Mouse (Mus musculus) intestine, embryonic 15.5 days (tissue): ENCODE data around the gene Kif1a. TPM values are rescaled to one million over a fixed set of nuclear protein-coding genes. Genes with fewer than 3 reads are reported as not detected.
A peak's percentile ranks its signal among the peaks of the same experiment; 100 is the strongest.

Experiments used
- ATAC-seq: fragments of 200-750 bp; cut with Nextera tagmentation; 2 replicates; pipeline ENCODE4 v1.8.0; 2017; ENCODE audit warnings: moderate TSS enrichment, moderate library complexity
- H3K27ac ChIP-seq: fragments of 300-500 bp; sonication (generic); 2 replicates; pipeline ENCODE4 v1.5.1; 2015; ENCODE audit warnings: mild to moderate bottlenecking, inconsistent platforms
- H3K27me3 ChIP-seq: fragments of 300-500 bp; sonication (generic); replicated peaks from 2 replicates; pipeline ENCODE4 v1.6.1; 2015; ENCODE audit warnings: inconsistent platforms
- H3K36me3 ChIP-seq: fragments of 300-500 bp; sonication (generic); 2 replicates; pipeline ENCODE4 v1.6.1; 2015; ENCODE audit warnings: inconsistent platforms
- H3K4me1 ChIP-seq: fragments of 300-500 bp; sonication (generic); replicated peaks from 2 replicates; pipeline ENCODE4 v1.6.1; 2015; ENCODE audit warnings: inconsistent platforms
- H3K4me2 ChIP-seq: fragments of 300-500 bp; sonication (generic); replicated peaks from 2 replicates; pipeline ENCODE4 v1.6.1; 2015; ENCODE audit warnings: mild to moderate bottlenecking, inconsistent platforms
- H3K4me3 ChIP-seq: fragments of 300-500 bp; sonication (generic); replicated peaks from 2 replicates; pipeline ENCODE4 v1.5.1; 2015; ENCODE audit warnings: inconsistent platforms
- H3K9ac ChIP-seq: fragments of 300-500 bp; sonication (generic); 2 replicates; pipeline ENCODE4 v1.6.1; 2015; ENCODE audit warnings: inconsistent platforms
- H3K9me3 ChIP-seq: fragments of 300-500 bp; sonication (generic); 2 replicates; pipeline ENCODE4 v1.6.1; 2016; ENCODE audit warnings: inconsistent platforms
- WGBS: fragments of 180-500 bp; shearing (Covaris S2); methylation state at CpG from one replicate; pipeline ENCODE4 v1.1.7; 2015; 5-methylcytosine and 5-hydroxymethylcytosine counted together
- polyA plus RNA-seq: library from polyadenylated mRNA; unstranded; fragments of >200 nt; fragmentation: Nextera tagmentation; extraction: Ambion mirVana; gene quantifications from 2 replicates; pipeline ENCODE4 v1.2.1, GENCODE M21; 2015

The Kif1a gene
- polyA plus RNA-seq, 1 experiment from 2014 or later, result 18.3 TPM

DNA sequence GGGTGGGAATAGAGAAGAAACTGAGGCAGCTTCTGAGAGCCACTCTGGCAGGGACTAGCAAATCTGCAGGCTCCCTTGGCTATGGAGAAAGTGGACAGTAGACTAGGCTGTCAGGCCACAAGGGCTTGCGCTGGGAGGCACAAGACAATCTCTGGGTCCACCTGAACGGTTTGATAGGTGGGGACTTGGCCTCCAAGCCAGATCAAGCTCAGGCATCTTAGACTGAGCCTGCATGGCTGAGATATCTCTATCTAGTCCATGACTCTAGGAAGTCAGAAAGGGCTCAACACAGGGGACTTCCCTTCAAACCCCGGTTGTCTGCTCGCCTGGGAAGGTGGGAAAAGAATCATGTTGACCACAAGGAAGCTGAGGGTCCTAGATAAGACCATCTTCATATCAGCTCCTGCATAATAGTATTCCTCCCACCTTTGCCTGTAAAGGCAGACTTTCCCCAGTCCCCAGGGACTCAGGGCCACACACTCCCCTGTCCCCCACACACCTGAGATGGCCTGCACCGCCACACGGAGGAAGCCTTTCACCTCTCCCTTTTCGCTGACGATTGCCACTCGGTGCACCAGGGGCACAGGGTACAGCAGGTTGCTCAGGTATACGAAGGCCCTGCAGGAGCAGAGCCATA is 55.5 kb downstream of the Kif1a start:
- 82% methylated on average over 10 of the region's 10 CpGs for WGBS
- no peaks in the 10 kb centered on the region for H3K36me3 ChIP-seq
- H3K4me1 ChIP-seq, result no peaks in the 10 kb centered on the region
- H3K4me2 ChIP-seq, result no peak overlapping the region
- no peaks in the 10 kb centered on the region for H3K27me3 ChIP-seq
- ATAC-seq, result no peak
- H3K27ac ChIP-seq, result no peak overlapping the region
- no peak overlapping the region for H3K4me3 ChIP-seq
- H3K9me3 ChIP-seq, result no peaks in the 10 kb centered on the region
- no peak overlapping the region for H3K9ac ChIP-seq

DNA sequence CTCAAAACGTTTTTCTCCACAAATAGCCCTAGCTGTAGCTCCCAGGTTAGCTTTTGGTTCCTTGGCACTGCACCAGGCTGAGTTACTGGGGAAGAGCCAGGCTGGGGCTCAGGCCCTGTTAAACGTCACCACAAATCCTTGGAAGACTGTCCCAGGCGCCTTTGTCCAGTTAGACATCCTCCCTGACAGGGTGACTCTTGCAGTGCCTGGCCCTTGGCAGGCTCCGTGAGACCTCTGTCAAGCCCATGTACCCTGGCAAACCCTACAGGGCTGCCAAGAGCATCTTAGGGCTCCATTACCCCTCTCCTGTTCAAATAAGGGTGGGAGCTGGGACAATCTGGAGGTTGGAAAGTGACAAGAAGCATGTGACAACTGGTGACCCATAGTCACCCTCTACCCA is 65.8 kb downstream of the Kif1a start:
- no peak for ATAC-seq
- Histone ChIP-seq H3K9ac (no peak overlapping the region), H3K4me3 (no peak overlapping the region), H3K4me2 (no peak overlapping the region), H3K36me3 (no peaks in the 10 kb centered on the region), H3K9me3 (no peaks in the 10 kb centered on the region), H3K4me1 (no peaks in the 10 kb centered on the region), H3K27me3 (no peaks in the 10 kb centered on the region), H3K27ac (no peak overlapping the region)
- 74% methylated on average over 4 of the region's 4 CpGs for WGBS

DNA sequence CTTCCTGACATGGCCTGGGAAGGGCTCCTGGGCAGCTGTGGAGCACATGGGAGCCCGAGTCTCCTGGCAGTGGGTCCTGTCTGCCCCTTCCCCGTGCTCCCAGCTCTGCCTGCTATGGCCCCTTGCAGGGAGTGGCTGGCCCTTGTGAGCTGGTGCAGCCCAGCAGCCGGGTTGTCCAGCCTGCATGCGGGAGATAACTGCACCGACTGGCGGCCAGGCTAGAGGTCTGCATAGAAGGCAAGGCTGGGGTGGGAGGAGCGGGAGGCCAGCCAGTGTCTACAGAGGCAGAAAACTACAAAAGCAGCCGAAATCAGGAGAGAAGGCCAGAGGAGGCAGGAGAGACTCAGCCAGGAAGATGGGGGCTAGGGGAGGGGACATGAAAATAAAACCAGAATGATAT is 67.8 kb downstream of the Kif1a start:
- Histone ChIP-seq H3K36me3 (no peaks in the 10 kb centered on the region), H3K27me3 (no peaks in the 10 kb centered on the region), H3K9me3 (no peaks in the 10 kb centered on the region; the same call in 1 of the 2 replicates), H3K4me1 (no peaks in the 10 kb centered on the region), H3K4me2 (no peak overlapping the region), H3K9ac (no peak overlapping the region), H3K27ac (no peak overlapping the region), H3K4me3 (no peak overlapping the region)
- ATAC-seq, result no peak
- 50% methylated on average over 8 of the region's 8 CpGs for WGBS

DNA sequence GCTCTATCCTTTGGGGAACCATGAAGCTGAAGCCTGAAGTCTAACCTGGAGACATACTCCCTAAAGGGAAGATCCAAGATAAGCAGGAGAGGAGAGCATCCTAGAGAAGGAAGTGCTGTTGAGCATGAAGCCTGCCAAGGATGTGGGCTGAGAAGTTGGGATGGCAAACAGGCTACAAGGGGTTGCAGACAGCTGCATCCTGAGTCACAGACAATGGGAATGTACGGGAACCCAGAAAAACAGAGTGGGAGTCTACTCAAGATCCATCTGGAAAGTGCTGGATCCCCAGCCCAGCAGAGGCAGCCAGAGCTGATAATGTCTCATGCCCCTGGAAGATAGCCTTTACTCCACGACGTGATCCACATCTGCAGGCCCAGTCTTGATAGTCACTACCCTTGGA is 70.6 kb downstream of the Kif1a start:
- no peak overlapping the region for H3K9ac ChIP-seq
- ATAC-seq, result no peak
- no peak overlapping the region for H3K27ac ChIP-seq
- WGBS, result 82% methylated on average over 3 of the region's 3 CpGs
- no peaks in the 10 kb centered on the region for H3K27me3 ChIP-seq
- H3K4me1 ChIP-seq, result no peaks in the 10 kb centered on the region
- H3K4me3 ChIP-seq, result no peak overlapping the region
- no peaks in the 10 kb centered on the region for H3K36me3 ChIP-seq
- H3K9me3 ChIP-seq, result no peaks in the 10 kb centered on the region; the same call in 1 of the 2 replicates
- H3K4me2 ChIP-seq, result no peak overlapping the region

DNA sequence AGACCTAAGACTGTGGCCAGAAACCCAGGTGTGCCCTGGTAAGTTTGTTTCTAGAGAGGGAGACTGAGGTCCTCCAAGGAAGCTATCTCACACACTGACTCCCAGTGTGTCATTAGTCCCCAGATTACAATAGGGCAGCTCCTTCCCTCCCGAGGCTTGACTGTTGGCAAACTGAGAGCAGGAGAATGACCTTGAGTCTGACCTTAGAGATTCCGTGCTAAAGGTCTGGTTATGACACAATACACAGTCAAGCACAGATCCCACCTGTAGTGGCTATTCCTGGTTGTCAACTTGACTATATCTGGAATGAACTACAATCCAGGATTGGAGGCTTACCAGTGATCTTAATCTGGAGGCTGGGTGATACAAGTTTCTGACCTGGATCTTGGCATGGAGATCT is 71.7 kb downstream of the Kif1a start:
- Histone ChIP-seq H3K27me3 (no peaks in the 10 kb centered on the region), H3K4me2 (no peak overlapping the region), H3K4me1 (no peaks in the 10 kb centered on the region), H3K27ac (no peak overlapping the region), H3K9me3 (no peaks in the 10 kb centered on the region; the same call in 1 of the 2 replicates), H3K9ac (no peak overlapping the region), H3K4me3 (no peak overlapping the region), H3K36me3 (no peaks in the 10 kb centered on the region)
- WGBS, result 62% methylated on average over 2 of the region's 2 CpGs
- ATAC-seq, result no peak

DNA sequence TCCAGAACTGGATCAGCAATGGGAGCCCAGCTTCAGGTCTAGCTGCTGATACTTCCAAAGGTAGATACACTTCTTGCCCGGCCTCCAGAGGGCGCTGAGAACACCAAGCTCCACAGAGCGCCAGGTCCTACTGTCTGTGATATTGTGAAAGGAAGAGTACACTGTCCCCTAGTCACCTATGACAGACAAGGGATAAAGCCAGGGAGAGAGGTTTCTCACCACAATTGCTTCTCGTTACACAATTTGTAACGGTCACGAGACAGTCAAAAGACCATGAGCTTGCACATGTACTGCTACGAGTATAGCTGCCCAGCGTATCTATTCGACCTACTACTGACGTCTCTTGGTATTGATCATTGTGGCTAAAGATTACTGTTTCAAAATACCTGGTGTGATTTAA is 72.4 kb downstream of the Kif1a start:
- Histone ChIP-seq H3K27ac (no peak overlapping the region), H3K27me3 (no peaks in the 10 kb centered on the region), H3K4me3 (no peak overlapping the region), H3K9ac (no peak overlapping the region), H3K4me2 (no peak overlapping the region), H3K36me3 (no peaks in the 10 kb centered on the region), H3K4me1 (no peaks in the 10 kb centered on the region), H3K9me3 (no peaks in the 10 kb centered on the region; the same call in 1 of the 2 replicates)
- 94% methylated on average over 10 of the region's 10 CpGs for WGBS
- no peak for ATAC-seq

DNA sequence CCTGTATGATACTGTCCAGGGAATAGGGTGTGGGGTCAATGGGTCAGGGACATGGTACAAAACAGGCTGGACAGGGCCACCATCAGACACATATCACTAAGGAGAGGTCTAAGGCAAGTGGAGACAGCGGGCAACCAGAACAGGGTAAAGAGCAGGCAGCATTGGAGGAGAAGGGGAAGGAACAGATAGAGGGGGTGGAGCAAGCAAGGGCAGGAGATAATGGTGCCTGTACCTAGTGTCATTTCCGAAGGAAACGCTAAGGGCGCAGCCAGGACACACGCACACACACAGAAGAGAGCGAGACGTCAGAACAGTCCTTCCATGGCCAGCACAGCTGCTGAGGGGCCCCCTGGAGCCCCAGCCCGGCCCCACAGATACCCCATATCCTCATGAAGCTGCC is 75.2 kb downstream of the Kif1a start:
- no peak overlapping the region for H3K4me3 ChIP-seq
- ATAC-seq, result no peak
- H3K27me3 ChIP-seq, result no peaks in the 10 kb centered on the region
- no peak overlapping the region for H3K4me2 ChIP-seq
- H3K27ac ChIP-seq, result no peak overlapping the region
- H3K9me3 ChIP-seq, result no peaks in the 10 kb centered on the region; the same call in 1 of the 2 replicates
- 82% methylated on average over 8 of the region's 8 CpGs for WGBS
- no peaks in the 10 kb centered on the region for H3K4me1 ChIP-seq
- no peaks in the 10 kb centered on the region for H3K36me3 ChIP-seq
- H3K9ac ChIP-seq, result no peak overlapping the region

DNA sequence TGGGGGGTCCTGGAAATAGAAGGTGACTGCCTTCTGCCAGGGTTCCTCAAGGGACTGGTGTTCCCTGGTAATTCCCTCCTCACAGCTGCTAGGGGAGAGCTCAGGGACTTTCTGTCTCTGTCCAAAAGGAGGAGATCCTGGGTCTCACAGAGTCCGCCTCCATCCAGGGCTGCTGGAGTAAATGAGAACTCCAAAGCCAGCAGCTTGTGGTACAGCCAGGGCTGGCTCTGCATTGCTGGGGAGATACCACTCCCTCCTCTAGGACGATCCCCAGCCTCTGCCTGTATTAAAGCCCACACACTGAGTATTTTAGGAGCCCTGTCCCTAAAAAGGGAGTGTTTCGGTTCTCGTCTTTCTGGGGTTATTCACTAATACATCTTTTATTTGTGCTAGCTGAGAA is 81.1 kb downstream of the Kif1a start:
- H3K4me2 ChIP-seq, result no peak overlapping the region
- 72% methylated on average over 4 of the region's 4 CpGs for WGBS
- H3K36me3 ChIP-seq, result no peaks in the 10 kb centered on the region
- no peaks in the 10 kb centered on the region for H3K9me3 ChIP-seq
- ATAC-seq, result no peak
- no peak overlapping the region for H3K4me3 ChIP-seq
- no peak overlapping the region for H3K27ac ChIP-seq
- no peaks in the 10 kb centered on the region for H3K27me3 ChIP-seq
- no peaks in the 10 kb centered on the region for H3K4me1 ChIP-seq
- no peak overlapping the region for H3K9ac ChIP-seq

DNA sequence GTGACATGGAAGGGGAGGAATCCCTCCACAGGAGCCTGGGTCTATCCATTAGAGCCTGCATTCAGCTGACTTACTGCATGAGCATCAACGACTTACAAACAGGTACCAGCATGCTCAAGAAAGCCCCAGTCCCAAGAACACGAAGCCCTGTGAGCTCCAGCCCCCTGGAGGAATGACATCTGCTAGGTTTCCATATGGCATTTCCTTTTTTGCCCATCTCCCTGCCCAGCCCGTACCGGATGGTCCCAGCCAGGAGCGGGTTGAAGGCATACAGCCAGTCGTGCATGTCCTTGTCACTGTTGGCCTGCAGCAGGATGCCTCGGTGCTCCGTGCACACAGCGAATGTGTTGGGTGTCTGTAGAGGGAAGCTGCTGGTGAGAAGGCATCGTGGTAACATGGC is 83.0 kb downstream of the Kif1a start:
- no peak for ATAC-seq
- H3K4me2 ChIP-seq, result no peak overlapping the region
- no peak overlapping the region for H3K9ac ChIP-seq
- 0 out of 2 replicates have a peak, but pooled peaks cover 2% of the 10 kb centered on the region for H3K4me1 ChIP-seq
- no peaks in the 10 kb centered on the region for H3K27me3 ChIP-seq
- no peaks in the 10 kb centered on the region for H3K9me3 ChIP-seq
- WGBS, result 87% methylated on average over 10 of the region's 10 CpGs
- no peak overlapping the region for H3K4me3 ChIP-seq
- H3K36me3 ChIP-seq, result no peaks in the 10 kb centered on the region
- no peak overlapping the region for H3K27ac ChIP-seq

DNA sequence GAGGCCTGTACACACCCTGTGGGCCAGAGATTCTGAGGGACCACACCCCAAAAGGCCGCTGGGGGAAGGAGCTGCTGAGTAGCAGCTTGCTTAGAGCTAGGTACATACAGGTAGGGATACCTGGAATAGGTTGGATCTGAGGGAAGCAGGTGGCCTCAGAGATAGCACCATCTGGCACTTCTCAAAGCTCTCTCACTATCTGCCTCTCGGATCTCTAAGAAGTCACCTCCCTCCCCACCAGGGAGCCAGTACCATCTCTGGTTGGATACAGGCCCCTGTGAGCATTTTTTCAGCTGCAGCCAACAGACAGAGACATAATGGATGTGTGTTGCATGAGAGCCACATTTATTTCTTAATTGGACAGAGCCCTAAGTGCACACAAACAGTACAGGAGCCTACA is 86.6 kb downstream of the Kif1a start:
- Histone ChIP-seq H3K4me3 (no peak overlapping the region), H3K9ac (no peak overlapping the region), H3K4me1 (0 out of 2 replicates have a peak, but pooled peaks cover 2% of the 10 kb centered on the region), H3K36me3 (no peaks in the 10 kb centered on the region), H3K9me3 (no peaks in the 10 kb centered on the region), H3K4me2 (no peak overlapping the region), H3K27ac (no peak overlapping the region), H3K27me3 (no peaks in the 10 kb centered on the region)
- WGBS, result 64% methylated on average over 2 of the region's 2 CpGs
- ATAC-seq, result no peak

DNA sequence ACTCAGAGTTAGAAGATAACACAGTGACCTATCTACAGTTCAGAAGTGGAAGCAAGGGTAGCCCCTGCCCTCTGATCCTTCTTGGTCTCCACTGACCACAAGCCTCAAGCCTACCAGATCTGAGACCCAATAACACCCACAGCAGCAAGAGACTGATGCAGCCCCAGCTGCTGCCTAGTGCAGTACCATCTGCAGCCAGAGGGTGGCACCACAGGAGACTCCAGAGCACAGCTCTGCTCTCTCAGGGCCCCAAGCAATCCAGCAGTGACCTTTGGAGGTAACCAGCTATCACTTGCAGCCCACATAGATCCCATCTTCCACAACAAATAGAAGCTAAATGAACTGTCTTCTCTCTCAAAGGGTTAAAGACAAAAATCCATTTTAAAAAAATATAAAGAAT is 87.3 kb downstream of the Kif1a start:
- Histone ChIP-seq H3K9me3 (no peaks in the 10 kb centered on the region), H3K4me3 (no peak overlapping the region), H3K36me3 (no peaks in the 10 kb centered on the region), H3K4me1 (0 out of 2 replicates have a peak, but pooled peaks cover 2% of the 10 kb centered on the region), H3K27ac (no peak overlapping the region), H3K4me2 (no peak overlapping the region), H3K9ac (no peak overlapping the region), H3K27me3 (no peaks in the 10 kb centered on the region)
- peak; percentile 56; the same call in 1 of the 2 replicates for ATAC-seq

DNA sequence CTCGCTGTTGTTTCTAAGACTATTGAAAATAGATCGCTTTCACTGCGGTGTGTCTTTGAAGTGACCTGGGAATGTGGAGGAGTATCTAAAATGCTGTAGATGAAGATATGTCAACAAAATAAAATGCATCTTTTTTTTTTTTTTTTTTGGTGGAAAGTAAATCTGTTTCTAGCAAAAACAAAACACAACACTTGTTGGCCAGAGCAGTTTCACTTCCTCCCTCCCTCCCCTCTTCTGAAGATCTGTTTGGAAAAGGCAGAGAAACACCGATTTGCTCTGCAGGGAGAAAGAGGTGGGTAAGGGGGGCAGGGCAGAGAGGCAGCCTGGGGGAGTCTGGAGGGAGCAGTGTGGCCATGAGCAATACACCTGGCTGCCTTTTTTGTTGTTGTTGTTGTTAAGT is 88.4 kb downstream of the Kif1a start:
- H3K27ac ChIP-seq, result no peak overlapping the region
- H3K27me3 ChIP-seq, result no peaks in the 10 kb centered on the region
- H3K4me3 ChIP-seq, result no peak overlapping the region
- no peaks in the 10 kb centered on the region for H3K9me3 ChIP-seq
- no peak overlapping the region for H3K9ac ChIP-seq
- no peak for ATAC-seq
- 0 out of 2 replicates have a peak, but pooled peaks cover 2% of the 10 kb centered on the region for H3K4me1 ChIP-seq
- WGBS, result 73% methylated on average over 4 of the region's 4 CpGs
- no peaks in the 10 kb centered on the region for H3K36me3 ChIP-seq
- no peak overlapping the region for H3K4me2 ChIP-seq

DNA sequence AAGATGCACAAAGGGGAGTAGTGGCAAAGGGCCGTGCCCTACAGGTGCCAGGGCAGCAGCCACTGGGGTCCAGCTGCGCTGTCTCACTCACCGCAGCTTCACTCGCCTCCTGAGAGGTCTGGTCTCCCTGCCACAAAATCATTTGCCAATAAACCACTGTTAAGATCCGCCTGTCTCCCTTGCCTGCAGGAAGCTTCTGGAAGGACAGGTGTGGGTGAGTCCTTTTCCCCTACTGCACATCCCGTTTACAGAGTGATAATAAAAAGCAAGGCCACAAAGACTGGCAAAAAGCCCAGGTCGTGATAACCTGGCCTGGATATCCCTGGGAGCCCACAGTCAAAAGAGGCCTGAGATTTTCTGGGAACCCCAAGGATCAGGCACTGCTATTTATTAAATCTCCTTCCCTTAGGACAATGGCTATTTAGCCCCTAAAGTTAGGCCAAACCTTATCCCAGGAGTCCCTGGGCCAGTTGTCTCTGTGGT is 89.6 kb downstream of the Kif1a start:
- Histone ChIP-seq H3K27ac (no peak overlapping the region), H3K9me3 (no peaks in the 10 kb centered on the region), H3K4me1 (0 out of 2 replicates have a peak, but pooled peaks cover 2% of the 10 kb centered on the region), H3K9ac (no peak overlapping the region), H3K4me3 (no peak overlapping the region), H3K4me2 (no peak overlapping the region), H3K27me3 (no peaks in the 10 kb centered on the region), H3K36me3 (no peaks in the 10 kb centered on the region)
- no peak for ATAC-seq
- WGBS, result 70% methylated on average over 7 of the region's 7 CpGs
